Mouse (Mus musculus): Measurements from ENCODE around the gene 1700025C18Rik. TPM values are rescaled to one million over a fixed set of nuclear protein-coding genes. Genes with fewer than 3 reads are reported as not detected.

1700025C18Rik gene
- not detected for total RNA-seq (2023)

GRCm38 (mm10) chr2:165090650-165091049 lies at the start of gene 1700025C18Rik:
Gene 1700025C18Rik (minus strand): TSS chr2:165090750.

GRCm38 (mm10) chr2:165054888-165055852 lies 35.4 kb downstream of the 1700025C18Rik start, which contains the start of gene Cd40:
Gene Cd40 (plus strand): TSS chr2:165055627.

DNA sequence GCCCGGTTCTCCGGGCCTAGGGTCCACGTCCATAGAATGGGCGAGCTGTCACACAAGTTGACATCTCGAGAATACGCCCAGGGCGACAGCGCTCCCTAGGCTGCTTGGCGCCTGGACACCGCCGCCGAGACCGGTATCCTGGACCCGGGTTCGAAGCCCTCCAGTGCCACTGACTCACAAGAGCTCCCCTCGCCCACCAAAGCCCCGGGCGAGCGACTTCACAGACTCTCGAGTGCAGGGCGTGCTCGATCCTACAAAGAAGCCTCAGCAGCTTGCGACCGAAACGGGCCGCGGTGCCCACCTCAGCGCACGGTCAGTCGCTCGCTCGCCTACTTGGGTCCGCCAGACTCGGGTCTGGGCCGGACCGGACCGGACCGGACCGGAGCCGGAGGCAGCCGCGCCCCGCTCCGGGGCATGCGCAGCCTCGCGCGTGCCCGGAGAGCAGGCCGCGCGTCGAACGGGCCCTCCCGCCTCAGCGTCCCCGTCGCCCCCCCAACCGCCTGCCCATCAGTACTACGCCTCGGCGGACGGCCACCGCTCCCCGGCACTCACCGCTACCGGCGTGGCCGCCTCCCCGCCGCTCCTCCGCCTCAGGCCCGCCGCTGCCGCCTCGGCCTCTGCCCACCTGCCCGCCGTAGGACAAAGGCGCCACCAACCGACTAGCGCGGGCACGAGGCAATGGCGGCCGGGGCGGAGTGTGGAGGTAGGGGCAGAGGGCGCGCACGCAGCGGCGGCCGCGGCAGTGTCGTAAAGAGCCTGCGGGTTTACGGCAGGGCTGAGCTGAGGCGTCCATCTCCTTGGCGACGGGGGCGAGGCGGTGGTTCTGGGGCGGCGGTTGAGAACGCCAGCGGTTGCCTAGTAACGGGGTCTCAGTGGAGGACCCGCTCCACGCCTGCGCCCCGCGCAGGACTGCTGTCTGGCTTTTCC lies 56.2 kb downstream of the 1700025C18Rik start, which contains the start of gene Ncoa5:
Ncoa5 (minus strand) TSS at position 737 of the 927 bp plus-strand sequence.

Other genes with a start within 250 kb of the 1700025C18Rik start
- 1 to 10 TPM; 5.7 to 6.9 TPM for gene Pltp, start 233.0 kb downstream of the 1700025C18Rik start, total RNA-seq (2023)
- gene Pcif1, start 211.4 kb downstream of the 1700025C18Rik start, total RNA-seq (2023) = 100 to 1,000 TPM in 1 of 2 experiments, 10 to 100 TPM in 1; 83.5 to 104 TPM
- gene Zfp335, start 179.0 kb downstream of the 1700025C18Rik start, total RNA-seq (2023) = 10 to 100 TPM; 55.6 to 55.9 TPM
- gene Mmp9, start 150.0 kb downstream of the 1700025C18Rik start, total RNA-seq (2023) = 1 to 10 TPM; 3.8 to 4.2 TPM
- 1 to 10 TPM in 1 of 2 experiments, under 1 TPM in 1; 0.68 to 1.4 TPM for gene Slc12a5, start 129.9 kb downstream of the 1700025C18Rik start, total RNA-seq (2023)
- 10 to 100 TPM; 42.9 to 45.8 TPM for gene Ncoa5, start 55.9 kb downstream of the 1700025C18Rik start, total RNA-seq (2023)
- gene Cd40, start 35.1 kb downstream of the 1700025C18Rik start, total RNA-seq (2023) = under 1 TPM in 1 of 2 experiments, not detected in 1; 0.55 TPM
- gene Cdh22, start 144.1 kb upstream of the 1700025C18Rik start, total RNA-seq (2023) = under 1 TPM in 1 of 2 experiments, not detected in 1; 0.20 TPM
- 10 to 100 TPM; 30.6 to 36.9 TPM for gene Slc35c2, start 197.1 kb upstream of the 1700025C18Rik start, total RNA-seq (2023)
- gene Elmo2, start 235.7 kb upstream of the 1700025C18Rik start, total RNA-seq (2023) = 10 to 100 TPM; 46.5 to 48.1 TPM

Measured in T-cell, adult 66 days (primary cell).